Mouse (Mus musculus) embryo, embryonic 10 days (tissue): ENCODE data around the gene Hsd17b7.
"Not testable (repeated sequence)": the region's sequence is repeated elsewhere in the genome, so short reads cannot be mapped to it uniquely, and the experiment has no call there.

Source experiments
- DNase-seq: peaks from one replicate; pipeline ENCODE4 v3.0.0-alpha.2; 2015; ENCODE audit warnings: low spot score

Hsd17b7 gene

DNA sequence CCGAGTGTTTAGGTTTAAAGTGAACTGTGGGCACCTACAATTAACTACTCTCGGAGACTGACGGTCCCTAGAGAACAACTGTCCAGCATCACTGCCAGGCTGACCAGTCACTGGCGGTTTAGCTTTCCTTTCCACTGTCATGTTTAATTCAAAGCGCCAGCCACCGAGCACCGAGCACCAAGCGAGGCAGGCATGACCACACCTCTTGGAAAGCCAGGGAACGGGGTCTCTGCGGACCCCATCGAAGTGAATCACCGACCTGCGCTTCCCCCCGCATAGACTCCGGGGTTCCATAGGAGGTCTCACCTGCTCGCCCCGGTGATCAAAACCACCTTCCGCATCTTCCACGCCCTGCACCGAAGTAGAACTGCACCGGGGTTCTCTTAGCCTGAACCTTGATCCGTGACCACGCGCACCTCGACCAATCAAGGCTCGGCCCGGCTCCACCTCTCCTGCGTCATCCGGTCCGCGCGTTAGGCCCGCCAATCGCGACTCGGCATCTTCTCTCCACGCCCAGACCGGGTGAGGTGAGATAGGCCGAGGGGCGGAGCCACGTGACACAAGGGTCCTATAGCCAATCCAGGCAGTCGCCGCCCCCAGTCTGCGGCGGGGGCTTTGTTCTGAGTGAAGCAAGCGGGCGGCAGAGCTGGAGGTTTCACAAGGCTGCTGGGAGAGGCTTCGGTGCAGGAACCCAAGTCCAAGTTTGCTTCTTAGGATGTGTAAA is at the start of gene Hsd17b7:
TSS of gene Hsd17b7 (minus strand) at position 450 of the 724 bp plus-strand sequence.
- peak; percentile 100 for DNase-seq

DNA sequence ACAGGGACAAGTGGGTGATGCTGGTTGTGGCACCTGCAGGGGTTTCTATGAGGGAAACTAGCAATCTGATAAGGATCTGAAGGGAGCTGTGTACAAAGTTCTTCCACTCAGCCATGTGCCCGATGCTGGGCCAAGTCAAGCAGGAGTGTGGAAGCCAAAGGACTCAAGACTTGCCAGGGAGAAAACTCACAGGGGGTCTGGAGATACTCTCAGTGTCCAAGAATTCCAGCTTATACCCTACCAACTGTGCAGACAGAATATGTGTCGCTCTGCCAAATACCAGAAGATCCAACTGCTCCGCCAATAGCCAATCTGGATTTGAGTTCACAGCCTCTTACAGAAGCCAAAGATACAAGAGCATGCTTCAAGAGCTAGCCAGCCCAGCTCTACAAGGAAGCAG is 45.7 kb upstream of the Hsd17b7 start:
- DNase-seq = no peak

DNA sequence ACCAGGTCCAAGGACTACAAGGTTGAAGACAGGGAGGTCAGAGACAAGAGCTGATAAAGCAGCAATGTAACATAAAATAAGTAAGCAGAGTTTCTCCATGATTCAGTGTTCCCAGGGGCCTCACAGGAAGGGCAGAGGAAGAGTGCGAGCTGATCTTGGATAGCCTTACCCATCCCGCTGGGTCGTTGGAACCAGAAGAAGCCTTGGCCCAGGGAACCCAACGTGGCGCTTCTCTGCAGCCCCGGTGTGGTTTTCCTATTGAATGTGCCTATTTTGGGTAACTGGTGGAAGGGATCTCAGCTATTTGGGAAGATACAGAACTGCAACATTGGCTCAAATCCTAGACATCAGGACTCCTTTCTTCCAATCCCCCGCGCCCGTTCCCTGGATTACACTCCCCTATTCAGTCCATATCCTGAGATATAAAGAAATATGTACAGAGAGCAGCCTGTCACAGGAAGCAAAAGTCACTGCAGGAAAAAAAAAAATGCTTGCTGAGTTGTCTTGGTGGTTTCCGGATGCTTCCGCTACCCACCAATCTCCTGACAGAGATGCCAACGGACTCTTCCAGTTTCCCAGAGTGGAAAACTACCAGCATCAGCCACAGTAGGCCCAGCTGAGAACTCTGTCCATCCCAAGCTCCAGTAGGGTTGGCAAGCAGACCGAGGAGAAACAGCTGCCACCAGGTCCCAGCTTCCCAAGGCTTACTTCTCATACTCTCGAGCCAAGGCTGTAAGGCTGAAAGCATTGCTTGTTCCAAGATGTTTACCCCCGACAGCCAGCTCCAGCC is 41.9 kb upstream of the Hsd17b7 start:
- DNase-seq = no peak

DNA sequence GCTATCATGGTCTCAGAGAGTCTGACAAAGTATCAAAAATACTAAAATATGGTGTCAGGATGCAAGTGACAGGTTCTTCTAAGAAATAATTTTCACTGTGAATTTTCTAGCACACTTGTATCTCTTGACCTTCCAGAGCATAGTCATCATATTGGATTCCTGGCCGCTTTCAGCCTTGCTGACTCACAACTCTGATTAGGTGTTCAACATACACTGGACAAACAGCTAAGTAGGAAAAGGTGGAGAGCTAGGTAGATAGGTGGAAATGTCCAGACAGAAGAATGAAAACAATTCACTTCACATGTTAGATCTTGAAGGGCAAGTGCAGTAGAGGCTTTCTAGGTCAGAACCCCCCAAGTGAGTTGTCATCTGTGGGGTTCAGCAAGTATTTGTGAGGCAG is 40.3 kb upstream of the Hsd17b7 start:
- DNase-seq = no peak

GRCm38 (mm10) chr1:170008432-170009220 is 39.6 kb upstream of the Hsd17b7 start:
- no peak for DNase-seq

- DNase-seq = peak; percentile 8
Observed at GRCm38 (mm10) chr1:170006516-170006915, 37.5 kb upstream of the Hsd17b7 start.

DNA sequence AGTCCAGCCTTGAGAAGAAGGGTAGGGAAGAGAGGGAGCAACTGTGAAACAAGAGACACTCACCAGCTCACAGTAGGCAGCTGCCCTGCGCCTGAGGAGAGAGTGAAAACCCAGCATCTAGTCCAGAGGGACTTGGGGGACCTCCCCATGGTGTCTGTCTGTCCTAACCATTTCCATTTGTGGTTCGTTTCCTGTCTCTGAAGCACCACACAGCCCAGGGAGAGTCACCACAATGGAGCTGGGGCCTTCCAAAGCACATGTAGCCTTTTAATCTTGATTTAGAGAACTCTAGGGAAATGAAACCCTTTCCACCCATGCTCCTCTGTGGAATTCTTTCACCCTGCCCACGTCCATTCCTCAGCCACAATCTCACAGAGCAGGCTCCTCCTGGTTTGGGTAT is 36.3 kb upstream of the Hsd17b7 start:
- DNase-seq = no peak

- not testable (repeated sequence) for DNase-seq
Observed at GRCm38 (mm10) chr1:169993901-169994300, 24.9 kb upstream of the Hsd17b7 start.

GRCm38 (mm10) chr1:169986166-169986565 is 17.1 kb upstream of the Hsd17b7 start:
- DNase-seq = peak; percentile 27

- no peak for DNase-seq
Observed at GRCm38 (mm10) chr1:169977621-169978020, 8.6 kb upstream of the Hsd17b7 start.

- DNase-seq = no peak
Observed at GRCm38 (mm10) chr1:169971998-169972397, 3.0 kb upstream of the Hsd17b7 start.

GRCm38 (mm10) chr1:169970936-169971335 is 1.9 kb upstream of the Hsd17b7 start:
- no peak for DNase-seq

GRCm38 (mm10) chr1:169969516-169969886 is 460 bp upstream of the Hsd17b7 start:
- no peak for DNase-seq

DNA sequence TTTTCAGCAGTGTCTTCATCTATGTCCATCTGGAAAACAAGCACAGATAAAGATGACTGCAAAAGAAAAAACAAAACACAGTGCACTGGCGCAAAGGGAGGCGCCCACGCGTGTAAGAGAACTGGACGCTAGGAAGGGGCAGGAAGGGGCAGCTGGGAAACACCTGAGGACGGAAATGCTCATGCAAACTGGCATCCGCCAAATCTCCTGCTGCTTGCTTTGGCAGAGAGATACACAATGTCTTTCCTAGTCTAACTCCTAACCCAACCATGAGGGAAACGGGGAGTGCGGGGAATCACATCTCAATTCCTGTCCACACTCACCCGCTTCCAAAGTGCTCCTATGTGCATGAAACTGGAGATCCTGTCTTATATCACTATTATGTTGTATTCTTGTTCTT is 15.9 kb downstream of the Hsd17b7 start:
- DNase-seq = no peak

DNA sequence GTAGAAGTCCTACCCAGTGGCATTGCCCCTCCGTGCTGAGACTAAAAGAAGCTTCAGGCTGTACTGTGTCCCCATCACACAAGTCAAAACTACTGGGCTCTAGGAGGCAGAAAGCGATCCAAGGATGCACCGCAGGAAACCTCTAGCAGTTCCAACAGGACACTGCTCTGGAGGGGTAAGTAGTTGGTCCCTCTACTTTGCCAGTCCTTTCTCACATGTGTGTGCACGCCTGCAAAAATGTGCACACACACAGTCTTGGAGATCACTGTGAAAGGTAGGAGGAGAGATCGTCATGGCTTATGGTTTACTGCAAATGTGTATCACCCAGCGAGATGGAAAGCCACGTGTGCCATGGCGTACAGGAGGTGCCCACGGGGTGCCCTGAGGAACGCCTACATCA is 16.4 kb downstream of the Hsd17b7 start:
- no peak for DNase-seq

- DNase-seq = no peak
Observed at GRCm38 (mm10) chr1:169951561-169951960, 17.5 kb downstream of the Hsd17b7 start.

DNA sequence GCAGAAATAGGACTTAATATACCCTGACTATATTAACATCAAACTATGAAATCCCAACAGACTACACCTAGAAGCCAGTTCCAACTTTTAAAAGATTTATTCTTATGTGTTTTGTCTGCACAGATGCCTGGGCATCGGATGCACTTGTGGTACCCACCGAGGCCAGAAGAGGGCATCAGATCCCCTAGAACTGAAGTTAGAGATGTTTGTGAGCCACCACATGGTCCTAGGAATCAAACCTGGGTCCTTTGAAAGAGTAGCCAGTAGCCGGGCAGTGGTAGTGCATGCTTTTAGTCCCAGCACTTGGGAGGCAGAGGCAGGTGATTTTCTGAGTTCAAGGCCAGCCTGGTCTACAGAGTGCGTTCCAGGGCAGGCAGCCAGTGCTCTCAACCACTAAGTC is 18.4 kb downstream of the Hsd17b7 start:
- DNase-seq = no peak

DNA sequence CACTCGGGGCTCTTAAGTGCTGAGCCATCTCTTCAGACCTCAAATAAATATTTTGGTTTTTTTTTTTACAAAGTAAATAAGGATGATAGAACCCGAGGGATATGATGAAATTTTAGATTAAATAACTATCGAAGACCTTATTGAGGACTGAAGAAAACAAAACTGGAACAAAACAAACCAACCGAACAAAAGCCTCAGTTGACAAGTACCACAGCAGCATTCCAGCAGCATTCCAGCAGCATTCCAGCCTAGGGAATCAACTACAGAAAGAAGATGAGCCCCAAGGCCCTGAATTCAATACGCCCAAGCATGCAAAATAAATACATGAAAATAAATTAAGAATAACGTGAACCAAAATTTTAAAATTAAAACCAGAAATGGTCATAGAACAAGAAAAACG is 19.1 kb downstream of the Hsd17b7 start:
- no peak for DNase-seq

DNA sequence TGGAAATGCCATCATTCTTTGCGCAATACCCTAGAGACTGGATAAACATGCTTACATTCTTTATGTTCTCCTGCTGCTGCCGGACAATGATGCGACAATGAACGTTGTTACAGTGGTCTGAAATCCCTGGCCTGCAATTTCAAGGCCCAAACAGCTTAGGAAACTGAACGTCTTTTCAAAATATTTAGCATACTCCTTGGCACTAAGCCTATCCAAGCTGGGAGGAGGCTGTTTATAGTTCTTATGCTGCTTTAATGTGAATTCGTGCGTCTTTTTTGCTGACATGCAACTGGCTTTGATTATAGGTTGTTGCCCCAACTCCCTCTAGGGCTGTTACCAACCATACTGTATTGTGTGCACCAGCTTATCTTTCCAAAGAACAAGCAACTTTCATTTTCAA is 20.2 kb downstream of the Hsd17b7 start:
- no peak for DNase-seq

- no peak for DNase-seq
Observed at GRCm38 (mm10) chr1:169948280-169948679, 20.8 kb downstream of the Hsd17b7 start.

- no peak for DNase-seq
Observed at GRCm38 (mm10) chr1:169947654-169948053, 21.4 kb downstream of the Hsd17b7 start.

- no peak for DNase-seq
Observed at GRCm38 (mm10) chr1:169946004-169946403, 23.0 kb downstream of the Hsd17b7 start.

DNA sequence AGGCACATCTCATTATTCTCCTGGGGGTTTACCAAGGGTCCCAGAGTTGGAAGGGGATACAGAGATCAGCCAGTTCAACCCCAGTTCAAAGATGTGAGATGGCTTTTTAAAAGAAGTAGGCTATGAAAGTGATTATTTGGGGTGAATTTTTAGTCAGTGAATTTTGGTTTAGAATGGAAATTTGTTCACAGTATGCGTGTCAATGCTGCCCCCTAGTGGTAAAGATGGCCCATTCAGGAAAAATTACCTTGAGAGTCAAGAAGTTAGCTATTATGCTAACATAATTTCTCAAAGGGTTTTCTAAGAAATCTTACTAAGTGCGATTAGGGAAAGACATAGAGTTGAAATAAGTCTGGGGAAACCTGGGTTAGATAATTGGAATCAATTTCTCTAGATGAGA is 29.7 kb downstream of the Hsd17b7 start:
- peak; percentile 74 for DNase-seq
